Mouse (Mus musculus) thymus, postnatal 0 days (tissue): ENCODE results near the gene Parp3. TPM values are rescaled to one million over a fixed set of nuclear protein-coding genes. Genes with fewer than 3 reads are reported as not detected.

ENCODE experiments used
- DNase-seq: peaks from one replicate; pipeline ENCODE4 v3.0.0-alpha.2; 2015; ENCODE audit warnings: low spot score
- polyA plus RNA-seq: library from polyadenylated mRNA; unstranded; fragments of >200 nt; fragmentation: Nextera tagmentation; extraction: Ambion mirVana; gene quantifications from 2 replicates; pipeline ENCODE4 v1.2.1, GENCODE M21; 2015

Gene Parp3
- polyA plus RNA-seq, 1 experiment from 2014 or later, result 18.0 TPM

DNA sequence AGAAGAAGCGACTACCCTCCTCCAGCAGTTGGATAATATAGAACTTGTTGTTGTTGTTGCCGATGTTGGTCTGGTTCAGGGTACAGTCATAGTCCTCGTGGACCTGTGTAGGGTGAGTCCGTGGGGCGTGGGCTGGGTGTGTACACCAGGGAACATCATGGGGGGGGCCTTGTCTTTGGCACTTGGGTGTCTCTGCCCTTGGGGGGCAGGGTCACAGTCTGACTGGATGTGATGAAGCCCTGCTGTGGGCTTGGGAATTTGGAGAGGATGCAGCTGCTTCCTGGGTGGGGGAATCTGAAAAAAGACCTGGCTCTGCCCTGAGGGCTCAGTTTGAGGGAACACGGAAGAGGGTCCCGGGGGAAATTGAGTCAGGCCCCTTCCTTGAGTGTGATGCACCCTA lies 1.7 kb downstream of the Parp3 start:
- DNase-seq, result no peak

DNA sequence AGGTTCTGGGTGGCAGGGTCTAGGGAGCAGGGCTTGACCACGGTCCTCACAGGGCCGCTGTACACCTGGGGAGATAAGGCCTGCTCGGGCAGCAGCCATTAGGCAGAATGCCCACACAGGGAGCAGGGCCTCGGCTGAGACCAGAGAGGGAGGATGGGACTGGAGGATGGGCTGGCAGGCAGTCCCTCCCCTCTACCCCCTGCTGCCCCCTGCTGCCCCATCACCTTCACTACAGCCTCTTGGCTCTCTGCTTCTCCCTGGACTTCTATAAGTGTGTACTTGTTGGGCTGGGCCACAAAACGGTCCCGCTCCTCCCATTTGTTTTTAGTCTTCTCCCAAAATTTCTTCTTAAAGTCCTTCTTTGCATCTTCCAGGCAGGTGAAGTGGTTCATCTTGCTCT lies 2.3 kb downstream of the Parp3 start:
- peak; percentile 60 for DNase-seq

DNA sequence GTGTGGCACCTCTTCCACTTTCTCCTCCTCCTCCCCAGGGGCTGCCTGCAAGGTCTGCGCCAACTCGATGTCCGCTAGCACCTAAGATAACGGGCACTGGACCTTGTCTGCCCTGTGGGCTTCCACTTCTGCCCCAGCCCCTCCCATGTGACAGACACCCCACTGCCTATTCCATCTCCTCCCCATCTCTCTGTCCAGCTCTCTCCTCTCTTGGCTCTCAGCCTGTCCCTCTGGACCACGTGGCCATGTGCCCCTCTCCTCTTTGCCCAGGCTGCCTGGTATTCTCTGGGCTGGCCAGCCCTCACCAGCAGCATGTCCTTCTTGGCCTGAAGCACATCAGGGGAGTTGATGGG lies 3.0 kb downstream of the Parp3 start:
- DNase-seq, result no peak

DNA sequence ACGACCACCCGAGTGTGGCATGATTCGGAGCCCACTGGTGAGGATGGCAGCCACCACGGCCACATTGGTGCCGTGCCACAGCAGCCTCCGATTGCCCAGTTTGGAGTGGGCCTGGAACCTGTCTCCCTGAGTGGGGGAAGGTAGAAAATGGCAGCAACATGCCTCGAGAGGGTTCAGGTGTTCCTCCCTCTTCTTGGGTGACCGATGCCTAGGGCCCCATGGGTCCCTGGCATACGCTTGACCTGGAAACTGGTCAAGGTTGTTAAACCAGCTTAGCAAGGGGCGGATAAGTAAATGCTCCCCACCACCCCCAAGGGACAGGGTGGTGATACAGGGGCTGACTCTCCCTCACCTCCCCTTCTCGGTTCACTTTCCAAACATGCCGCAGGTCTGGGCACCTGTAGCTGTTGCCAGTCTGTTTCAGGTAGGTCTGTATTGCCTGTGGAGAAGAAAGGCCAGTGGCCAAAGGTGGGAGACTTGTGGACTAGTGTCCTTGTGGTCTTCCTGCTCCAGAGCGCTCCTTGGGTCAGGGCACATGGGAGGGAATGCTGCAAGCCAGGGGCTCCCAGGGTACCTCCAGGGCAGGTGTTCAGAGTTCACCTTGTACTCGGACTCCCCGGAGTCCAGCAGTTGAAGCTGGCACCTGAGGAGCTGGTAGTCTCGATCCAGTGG lies 3.5 kb downstream of the Parp3 start:
- no peak for DNase-seq

DNA sequence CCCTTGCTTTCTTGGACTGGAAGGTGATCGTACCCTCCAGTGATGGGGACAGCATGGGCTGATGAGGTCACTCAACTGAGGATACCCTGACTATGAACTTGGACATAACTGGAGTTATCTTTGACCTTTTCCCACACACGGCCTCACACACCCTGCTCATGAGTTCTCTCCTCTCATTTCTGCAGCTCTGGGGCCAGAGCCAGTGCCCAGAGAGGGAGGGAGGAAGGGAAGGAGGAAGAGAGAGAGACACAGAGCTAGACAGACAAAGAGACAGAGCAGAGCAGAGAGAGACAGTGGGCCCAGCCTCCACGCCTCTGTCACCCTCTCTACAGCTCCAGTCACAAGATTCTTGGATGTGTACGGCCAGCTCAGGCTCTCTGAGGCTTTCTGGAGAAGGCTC lies 4.4 kb downstream of the Parp3 start:
- no peak for DNase-seq

DNA sequence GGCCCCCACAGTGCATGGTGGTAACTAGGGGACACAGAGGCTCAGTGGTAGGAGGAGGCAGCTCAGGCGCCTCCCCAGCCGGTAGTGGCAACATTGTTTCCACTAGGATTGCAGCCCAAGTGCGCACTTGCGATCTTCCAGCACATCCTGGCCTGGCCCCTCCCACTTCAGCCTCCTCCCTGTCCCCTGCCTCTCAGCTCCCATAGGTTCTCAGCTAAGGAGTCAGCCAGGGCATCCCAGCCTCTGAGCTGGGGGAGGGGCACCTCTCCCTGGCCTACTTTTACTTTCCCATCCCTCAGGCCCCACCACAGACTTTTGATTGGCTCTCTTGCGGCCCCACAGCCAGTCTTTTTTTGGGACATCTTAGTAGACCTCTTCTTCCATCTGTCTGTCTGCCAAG lies 4.9 kb downstream of the Parp3 start:
- DNase-seq, result no peak

DNA sequence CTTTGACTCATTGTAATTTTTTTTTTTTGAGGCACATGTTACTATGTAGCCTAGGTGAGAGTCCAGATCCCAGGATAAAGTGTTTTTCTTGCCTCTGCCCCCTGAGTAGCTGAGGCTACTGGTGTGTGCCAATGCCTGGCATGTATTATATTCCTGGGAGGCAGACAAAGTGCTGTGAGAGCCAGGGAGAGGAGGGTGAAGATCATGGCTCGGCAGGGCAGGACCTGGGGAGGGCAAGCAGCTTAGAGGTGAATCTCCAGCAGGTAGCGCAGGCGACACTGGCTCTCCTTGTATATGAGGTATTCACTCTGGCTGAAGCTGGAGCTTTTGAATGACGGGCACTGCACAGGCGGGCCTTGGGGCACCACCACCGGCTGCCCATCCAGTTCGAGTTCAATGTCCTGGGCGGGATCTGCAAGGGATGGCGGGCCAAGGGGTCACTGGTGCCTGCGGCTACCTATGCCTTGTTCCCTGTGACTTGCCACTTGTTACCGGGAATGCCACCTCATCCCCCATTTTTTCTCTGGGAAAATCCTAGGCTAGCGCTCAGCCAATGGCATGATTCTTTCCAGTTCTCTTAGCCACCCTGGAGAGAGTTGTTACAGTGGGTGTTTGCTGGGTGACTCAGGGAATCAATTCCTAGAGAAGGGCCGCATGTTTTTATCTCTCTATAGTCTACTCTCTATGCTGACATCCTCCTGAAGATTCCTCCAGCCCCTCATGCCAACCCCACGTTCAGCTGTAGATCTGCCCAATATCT lies 5.6 kb downstream of the Parp3 start:
- no peak for DNase-seq

DNA sequence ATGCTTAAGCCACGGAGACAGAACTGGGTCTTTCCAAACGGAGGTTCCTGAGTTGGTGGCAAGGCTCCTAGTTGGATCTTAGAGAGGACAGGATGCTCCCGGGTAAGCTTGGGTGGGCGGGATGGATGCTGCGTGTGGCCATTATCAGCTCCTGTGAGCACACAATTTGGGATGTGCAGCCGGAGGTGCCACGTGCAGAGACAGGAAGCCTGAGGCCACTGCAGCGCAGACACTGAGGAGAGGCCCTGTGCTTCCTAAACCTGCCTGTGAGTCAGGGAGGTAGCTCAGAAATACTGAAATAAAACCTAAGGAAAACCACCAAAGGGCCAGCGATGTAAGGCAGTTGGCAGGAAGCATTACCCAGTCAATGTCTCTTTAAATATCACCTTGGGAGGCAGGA lies 7.0 kb downstream of the Parp3 start:
- DNase-seq, result no peak

DNA sequence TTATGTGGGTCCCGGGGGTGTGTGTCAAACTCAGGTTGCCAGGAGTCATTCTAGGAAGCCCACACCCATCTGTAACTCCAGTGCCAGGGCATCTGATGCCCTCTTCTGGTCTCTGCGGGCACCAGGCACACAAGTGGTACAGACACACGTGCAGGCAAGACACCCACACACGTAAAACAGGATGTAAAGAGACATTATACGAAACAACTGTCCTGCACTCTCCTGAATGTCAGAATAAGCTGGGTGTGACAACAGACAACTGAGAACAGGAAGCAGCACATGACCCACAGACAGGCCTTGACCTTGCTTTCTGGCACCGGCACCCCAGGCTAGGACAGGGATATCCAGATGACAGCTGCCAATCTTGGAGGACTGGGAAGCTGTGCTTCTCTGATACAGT lies 7.4 kb downstream of the Parp3 start:
- no peak for DNase-seq

DNA sequence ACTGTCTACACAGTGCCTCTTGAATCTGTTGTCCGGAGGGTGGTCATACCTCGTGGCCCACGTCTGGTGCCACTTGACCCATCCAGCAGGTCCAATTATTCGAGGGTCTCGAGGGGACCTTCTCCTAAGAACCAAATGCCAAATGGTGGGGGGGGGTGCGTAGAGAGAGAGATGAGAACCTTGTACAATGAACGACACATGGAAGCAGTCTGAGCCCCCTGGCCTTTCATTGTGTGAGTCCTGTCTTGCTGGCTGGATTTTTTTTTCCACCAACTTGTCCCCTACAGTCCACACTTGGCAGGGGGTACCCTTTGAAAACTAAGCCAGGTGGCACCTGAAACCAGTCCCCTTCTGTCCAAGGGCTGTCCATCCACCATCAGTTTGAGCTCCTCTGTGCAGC lies 9.0 kb downstream of the Parp3 start:
- DNase-seq, result no peak

DNA sequence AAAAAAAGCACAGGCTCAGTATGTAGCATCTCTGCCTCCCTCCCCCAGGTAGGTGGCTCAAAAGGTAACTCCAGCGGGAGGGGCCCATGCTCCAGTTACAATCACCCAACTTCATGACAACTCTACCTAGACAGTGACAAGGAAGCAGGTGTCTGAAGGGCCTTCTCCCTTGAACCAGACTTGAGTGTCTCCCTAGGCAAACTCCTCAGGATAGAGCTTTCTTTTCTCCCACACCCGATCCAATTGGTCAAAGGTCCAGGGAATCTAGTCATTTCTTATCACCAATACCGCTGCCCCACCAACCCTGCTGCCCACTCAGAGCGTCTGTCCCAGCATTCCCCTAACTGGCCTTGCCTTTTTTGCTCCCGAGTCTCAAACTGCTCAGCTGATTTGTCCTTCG lies 10.0 kb downstream of the Parp3 start:
- DNase-seq, result no peak

DNA sequence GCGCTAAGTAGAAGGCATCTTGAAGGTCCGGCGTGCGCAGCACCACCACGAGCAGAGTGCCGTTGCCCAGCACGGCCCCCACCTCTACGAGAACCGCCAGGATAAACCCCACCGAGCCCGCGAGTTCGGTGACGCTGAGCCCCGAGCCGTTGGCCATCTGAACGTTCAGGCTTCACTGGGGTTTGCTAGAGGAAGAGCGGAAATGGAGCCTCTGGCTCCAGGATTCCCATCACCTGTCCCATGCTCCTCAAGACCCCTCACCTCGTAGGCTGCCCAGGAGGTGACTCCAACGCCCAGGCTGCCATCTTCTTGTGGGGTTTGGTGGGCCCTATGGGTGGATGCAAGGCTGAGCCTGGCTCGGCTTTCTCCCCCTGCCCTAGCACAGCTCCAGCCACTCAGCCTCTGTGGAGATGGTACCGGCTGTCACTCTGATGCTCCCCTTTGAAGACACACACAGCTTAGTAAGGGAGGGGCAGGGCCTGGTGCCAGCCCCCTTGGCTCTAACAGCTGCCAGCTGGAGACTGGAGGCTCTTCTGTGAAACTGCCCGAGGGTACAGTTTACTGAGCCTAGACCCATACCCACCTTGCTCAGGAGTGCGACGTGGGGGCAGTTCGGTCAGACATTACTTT lies 11.1 kb downstream of the Parp3 start, which contains the start of gene Gpr62:
Gene Gpr62 (minus strand): TSS at position 368 of the 630 bp plus-strand sequence.
- DNase-seq, result no peak

DNA sequence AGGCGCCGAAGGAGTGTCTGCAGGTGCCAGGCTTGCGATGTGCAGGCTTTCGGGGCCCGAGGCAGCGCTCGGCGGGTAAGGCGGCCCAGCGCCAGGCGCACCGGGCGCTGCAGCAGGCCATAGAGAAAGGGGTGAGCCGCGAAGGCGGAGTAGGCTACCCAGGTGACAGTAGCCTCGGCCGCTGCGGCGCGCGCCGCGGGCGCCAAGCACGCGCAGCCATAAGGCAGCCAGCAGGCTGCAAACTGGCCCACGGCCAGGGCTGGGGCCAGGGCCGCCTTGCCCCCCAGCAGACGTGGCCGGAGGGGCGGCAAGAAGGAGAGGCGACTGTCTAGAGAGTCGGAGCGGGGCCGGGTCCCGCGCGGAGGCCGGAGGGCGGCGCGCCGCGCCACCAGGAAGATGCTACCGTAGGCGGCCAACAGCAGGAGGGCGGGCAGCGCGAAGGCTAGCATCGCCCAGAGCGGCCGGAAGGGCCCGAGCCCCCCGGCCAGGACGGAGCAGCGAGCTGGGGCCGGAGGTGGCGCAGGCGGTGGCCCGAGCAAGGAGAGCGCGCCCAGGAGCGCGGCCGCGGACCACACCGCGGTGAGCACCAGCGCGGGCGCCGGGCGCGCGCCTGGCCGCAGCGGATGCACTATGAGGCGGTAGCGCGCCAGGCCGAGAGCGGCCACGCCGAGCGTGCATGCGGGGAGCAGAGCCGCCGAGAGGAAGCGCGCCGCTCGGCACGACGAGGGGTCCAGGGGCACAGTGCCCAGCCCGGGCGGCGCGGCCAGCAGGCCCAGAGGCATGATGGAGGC lies 11.8 kb downstream of the Parp3 start:
- peak; percentile 21 for DNase-seq

DNA sequence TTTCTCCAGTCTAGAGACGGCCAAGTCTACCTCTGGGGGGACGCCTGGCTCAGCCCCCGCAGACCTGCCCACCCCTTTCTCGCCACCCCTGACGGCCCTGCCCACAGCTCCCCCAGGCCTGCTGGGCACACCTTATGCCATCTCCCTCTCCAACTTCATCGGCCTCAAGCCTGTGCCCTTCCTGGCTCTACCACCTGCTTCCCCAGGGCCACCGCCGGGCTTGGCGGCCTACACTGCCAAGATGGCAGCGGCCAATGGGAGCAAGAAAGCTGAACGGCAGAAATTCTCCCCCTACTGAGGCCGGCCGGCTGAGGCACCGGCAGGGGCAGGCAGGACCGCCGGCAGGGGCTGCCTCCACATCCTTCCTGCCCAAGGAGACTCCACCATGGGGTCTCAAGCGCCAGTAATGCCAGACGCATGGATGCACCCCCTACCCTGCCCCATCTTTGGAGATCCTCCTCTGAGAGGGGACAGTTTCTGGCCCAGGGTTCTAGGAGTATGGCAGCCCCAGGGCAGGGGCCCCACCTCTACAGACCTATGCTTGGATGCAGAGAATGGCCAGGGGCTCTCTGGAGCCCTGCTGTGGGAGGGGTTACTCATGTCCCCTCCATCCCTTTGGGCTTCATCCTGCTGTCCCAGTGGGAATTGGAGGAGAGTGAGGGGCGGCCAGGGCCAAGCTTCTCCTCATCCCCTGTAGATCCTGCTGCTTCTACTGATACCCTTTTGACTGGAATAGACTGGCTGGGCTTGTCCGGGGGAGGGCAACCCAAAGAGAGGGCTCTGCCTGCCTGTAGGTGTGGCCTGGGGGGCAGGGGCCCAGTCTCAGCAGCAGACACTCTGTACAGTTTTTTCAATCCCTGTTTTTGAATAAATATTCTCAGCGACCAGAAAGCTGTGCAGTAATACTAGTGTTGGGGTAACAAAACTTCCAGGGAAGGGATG lies 13.4 kb downstream of the Parp3 start:
- no peak for DNase-seq

DNA sequence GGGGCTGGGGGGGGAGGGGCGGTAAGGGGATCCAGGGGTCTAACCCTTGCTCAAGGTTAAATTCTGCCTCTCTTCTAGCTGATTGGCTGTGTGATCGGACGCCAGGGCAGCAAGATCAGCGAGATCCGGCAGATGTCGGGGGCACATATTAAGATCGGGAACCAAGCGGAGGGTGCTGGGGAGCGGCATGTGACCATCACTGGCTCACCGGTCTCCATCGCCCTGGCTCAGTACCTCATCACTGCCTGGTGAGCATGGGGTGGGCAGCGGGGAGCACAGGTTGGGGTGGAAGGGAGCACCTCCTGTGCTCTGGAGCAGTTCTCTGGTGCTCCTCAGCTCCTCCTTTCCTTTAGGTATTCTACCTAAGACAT lies 14.3 kb downstream of the Parp3 start:
- DNase-seq, result no peak

DNA sequence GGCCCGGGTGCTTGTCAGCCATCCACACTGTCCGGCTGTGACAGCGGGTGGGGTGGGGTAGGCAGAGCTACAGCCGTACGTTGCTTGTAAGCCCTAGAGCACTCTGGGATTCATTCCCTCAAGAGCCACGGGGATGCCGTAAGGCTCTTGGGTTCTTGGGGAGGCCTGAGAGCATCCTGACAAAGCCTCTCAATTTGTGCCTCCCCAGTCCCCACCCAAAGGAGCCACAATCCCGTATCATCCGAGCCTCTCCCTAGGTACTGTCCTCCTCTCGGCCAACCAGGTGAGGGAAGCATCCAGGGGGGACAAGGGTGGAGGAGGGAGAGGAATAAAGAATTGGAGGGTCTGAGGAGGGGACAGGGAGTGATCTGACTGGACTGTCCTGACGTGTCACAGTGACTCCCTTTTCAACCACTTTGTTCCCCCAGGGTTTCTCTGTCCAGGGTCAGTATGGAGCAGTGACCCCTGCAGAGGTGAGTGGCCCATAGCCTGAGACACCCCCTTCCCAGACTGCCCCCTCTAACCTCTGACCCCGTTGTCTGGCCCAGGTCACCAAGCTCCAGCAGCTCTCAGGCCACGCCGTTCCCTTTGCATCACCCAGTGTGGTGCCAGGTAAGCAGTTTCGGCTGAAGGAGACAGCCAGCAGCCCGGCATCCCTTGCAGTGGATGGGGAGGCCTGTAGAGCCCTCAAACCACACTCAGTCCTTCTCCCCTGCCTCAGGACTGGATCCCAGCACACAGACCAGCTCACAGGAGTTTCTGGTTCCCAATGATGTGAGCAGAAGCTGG lies 14.9 kb downstream of the Parp3 start:
- DNase-seq, result no peak

DNA sequence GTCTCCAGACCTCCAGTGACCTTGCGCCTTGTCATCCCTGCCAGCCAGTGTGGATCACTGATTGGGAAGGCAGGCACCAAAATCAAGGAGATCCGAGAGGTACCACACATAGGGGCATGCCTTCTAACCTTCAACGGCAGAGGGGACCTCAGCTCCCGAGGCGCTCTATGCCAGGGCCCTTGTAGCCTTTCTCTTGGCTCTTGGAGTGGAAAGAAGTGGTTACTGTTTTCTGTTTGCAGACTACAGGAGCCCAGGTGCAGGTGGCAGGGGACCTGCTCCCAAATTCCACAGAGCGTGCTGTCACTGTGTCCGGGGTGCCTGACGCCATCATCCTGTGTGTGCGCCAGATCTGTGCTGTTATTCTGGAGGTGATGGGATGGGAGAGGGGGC lies 15.7 kb downstream of the Parp3 start:
- DNase-seq, result no peak

DNA sequence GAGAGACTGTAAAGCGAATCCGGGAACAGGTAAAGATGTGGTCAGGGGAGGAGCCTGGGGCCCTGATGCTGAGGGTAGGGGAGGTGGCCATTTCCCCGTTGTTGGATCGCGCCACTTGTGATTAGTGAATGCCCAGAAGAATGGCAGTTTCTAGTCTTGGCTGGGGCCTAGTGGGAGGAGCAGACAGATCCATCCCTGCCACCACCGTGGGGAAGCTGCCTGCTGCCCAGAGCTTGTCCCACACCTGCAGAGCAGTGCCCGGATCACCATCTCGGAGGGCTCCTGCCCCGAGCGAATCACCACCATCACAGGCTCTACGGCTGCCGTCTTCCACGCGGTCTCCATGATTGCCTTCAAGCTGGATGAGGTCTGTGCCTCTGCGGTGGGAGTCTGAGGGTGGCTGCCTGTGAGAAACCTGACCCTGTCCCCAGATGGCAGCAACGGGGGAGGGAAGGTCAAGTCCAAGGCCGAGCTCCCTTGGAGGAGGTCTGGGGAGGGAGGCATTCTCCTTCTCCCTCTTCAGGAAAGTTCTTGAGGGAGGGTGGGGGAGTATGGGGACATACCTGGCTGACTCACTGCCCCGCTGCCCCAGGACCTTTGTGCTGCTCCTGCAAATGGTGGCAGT lies 16.2 kb downstream of the Parp3 start:
- DNase-seq, result no peak

DNA sequence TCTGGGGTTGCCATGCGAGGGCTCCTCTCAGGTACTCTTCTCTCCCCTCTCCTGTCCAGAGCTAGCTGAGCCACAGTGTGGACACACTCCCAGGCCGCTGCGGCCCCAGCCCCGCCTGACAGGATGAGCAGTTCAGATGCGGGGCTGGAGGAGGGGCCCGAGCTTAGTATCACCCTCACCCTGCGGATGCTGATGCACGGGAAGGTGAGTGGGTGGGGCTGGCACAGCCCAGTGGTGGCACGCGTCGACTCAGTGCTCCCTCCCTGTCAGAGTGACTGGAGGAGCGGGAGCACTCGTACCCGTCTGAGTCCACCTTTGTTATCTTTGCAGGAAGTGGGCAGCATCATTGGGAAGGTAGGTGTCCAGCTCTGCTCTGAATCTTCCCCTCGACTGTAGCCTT lies 16.8 kb downstream of the Parp3 start:
- DNase-seq, result no peak

DNA sequence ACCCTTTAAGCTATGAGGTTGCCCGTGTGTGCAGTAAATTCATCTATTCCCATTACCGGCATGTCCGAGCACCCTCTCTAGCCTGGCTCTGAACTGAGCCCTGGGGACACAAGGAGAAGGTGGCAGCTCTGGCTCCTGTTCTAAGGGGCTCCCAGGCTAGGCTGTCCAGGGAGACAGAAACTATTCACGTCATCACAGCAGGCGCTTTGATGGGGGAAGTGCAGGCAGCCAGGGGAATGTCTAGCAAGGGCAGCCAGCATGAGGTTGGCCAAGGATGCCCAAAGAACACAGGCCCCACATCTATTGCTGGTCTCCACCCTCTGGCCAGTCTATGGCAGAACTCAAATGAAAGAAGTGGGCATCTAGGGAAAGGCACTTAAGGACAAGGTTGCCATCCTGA lies 18.8 kb downstream of the Parp3 start:
- DNase-seq, result no peak
